Mouse (Mus musculus) heart, embryonic 11.5 days (tissue): ENCODE measurements around the gene Mcrip2. TPM values are rescaled to one million over a fixed set of nuclear protein-coding genes. Genes with fewer than 3 reads are reported as not detected.

Experiments
- ATAC-seq: fragments of 200-750 bp; cut with Nextera tagmentation; replicated peaks from 2 replicates; pipeline ENCODE4 v1.8.0; 2017; ENCODE audit warnings: moderate library complexity; ENCODE audit not compliant: insufficient number of reproducible peaks, low FRiP score, low TSS enrichment
- H3K27ac ChIP-seq: fragments of 300-500 bp; sonication (generic); 2 replicates; pipeline ENCODE4 v1.5.1; 2014; ENCODE audit warnings: mild to moderate bottlenecking, low read depth, low read length
- H3K27me3 ChIP-seq: fragments of 300-500 bp; sonication (generic); 2 replicates; pipeline ENCODE4 v1.6.1; 2014; ENCODE audit warnings: mild to moderate bottlenecking, low read length, mixed read lengths; ENCODE audit not compliant: control insufficient read depth, insufficient read depth
- H3K36me3 ChIP-seq: fragments of 300-500 bp; sonication (generic); 2 replicates; pipeline ENCODE4 v1.6.1; 2014; ENCODE audit warnings: mild to moderate bottlenecking, low read length, moderate library complexity, mixed read lengths; ENCODE audit not compliant: control insufficient read depth, insufficient read depth
- H3K4me1 ChIP-seq: fragments of 300-500 bp; sonication (generic); 2 replicates; pipeline ENCODE4 v1.6.1; 2014; ENCODE audit warnings: low read length; ENCODE audit not compliant: control insufficient read depth, insufficient read depth
- H3K4me2 ChIP-seq: fragments of 300-500 bp; sonication (generic); 2 replicates; pipeline ENCODE4 v1.6.1; 2014; ENCODE audit warnings: mild to moderate bottlenecking, moderate library complexity
- H3K4me3 ChIP-seq: fragments of 300-500 bp; sonication (generic); 2 replicates; pipeline ENCODE4 v1.5.1; 2014; ENCODE audit warnings: low read depth, low read length
- H3K9ac ChIP-seq: fragments of 300-500 bp; sonication (generic); 2 replicates; pipeline ENCODE4 v1.6.1; 2014; ENCODE audit warnings: mild to moderate bottlenecking, low read depth, low read length, moderate library complexity
- H3K9me3 ChIP-seq: fragments of 300-500 bp; sonication (generic); replicated peaks from 2 replicates; pipeline ENCODE4 v1.6.1; 2016; ENCODE audit warnings: low read length; ENCODE audit not compliant: control insufficient read depth
- WGBS: fragments of 180-500 bp; shearing (Covaris S2); extraction: QIAGEN DNeasy Blood & Tissue Kit; methylation state at CpG from one replicate; pipeline ENCODE4 v1.1.7; 2014; ENCODE audit not compliant: insufficient replicate concordance; 5-methylcytosine and 5-hydroxymethylcytosine counted together
- polyA plus RNA-seq: library from polyadenylated mRNA; unstranded; fragments of >200 nt; fragmentation: Nextera tagmentation; extraction: Ambion mirVana; gene quantifications from 2 replicates; pipeline ENCODE4 v1.2.1, GENCODE M21; 2014

The Mcrip2 gene
- polyA plus RNA-seq, 1 experiment from 2014 or later = 168 TPM

DNA sequence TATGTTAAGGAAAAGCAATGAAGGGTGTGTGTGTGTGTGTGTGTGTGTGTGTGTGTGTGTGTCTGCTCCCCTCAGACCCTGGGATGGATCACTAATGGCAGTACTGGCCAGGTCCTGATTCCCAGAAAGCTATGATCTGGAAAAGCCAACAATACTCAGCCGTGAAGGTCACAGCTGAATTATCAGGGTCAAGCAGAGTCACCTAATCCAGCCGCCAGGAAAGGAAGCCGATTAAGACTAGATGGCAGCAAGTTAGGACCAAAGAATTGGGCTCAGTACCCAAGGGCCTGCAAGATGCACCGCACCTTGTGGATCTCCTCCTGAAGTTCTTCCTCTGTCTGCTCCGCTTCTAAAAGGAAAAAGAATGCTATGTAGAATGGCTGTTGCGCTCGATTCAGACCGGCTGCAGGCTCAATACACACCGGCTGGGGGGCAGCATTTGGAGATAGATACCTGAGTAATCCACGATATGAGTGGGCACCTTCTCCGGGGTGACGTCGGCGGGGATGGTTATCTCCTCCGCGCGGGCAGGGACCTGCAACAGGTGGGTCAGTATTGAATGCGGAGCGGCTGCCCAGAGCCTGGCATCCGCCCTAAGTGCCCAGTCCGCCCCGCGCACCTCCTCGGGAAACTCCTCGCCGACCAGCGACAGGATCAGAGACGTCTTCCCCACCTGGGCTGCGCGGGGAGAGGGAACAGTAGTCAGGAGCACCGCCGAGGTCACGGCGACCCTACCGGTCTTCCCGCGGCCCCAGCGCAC is 24.7 kb downstream of the Mcrip2 start:
- Histone ChIP-seq H3K4me2 (peak overlapping the region; percentile 90), H3K4me3 (peak overlapping the region; percentile 94), H3K36me3 (peaks cover 33% of the 10 kb centered on the region), H3K9me3 (no peaks in the 10 kb centered on the region), H3K27ac (peak overlapping the region; percentile 78), H3K4me1 (peaks cover 14% of the 10 kb centered on the region), H3K9ac (peak overlapping the region; percentile 93), H3K27me3 (no peaks in the 10 kb centered on the region)
- 0 out of 2 replicates have a peak, but pooled peaks have one; percentile 4 for ATAC-seq
- 2% methylated on average over 38 of the region's 38 CpGs for WGBS

DNA sequence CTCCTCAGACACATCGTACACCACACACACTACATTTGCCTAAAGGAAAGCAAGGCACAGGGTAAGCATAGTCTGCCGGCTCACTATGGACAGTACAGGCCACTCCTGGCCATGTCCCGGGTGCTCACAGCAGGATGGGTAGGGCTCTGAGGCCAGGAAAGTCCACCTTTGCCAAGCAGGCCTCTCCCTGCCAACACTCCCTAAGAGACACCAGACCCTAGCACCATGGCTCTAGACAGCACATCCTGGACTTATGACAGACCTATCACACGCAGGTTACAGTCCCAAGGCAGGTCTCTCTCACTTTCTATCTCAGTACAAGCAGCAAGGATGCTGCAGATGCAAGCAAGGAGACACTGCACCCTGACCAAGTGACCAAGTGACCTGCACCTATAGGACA is 25.4 kb downstream of the Mcrip2 start:
- H3K9ac ChIP-seq = peak overlapping the region; percentile 93
- no peaks in the 10 kb centered on the region for H3K9me3 ChIP-seq
- peak overlapping the region; percentile 94 for H3K4me3 ChIP-seq
- no peak for ATAC-seq
- 84% methylated on average over 4 of the region's 4 CpGs for WGBS
- no peak overlapping the region for H3K27ac ChIP-seq
- peaks cover 36% of the 10 kb centered on the region for H3K36me3 ChIP-seq
- no peaks in the 10 kb centered on the region for H3K27me3 ChIP-seq
- H3K4me2 ChIP-seq = peak overlapping the region; percentile 90
- H3K4me1 ChIP-seq = peaks cover 14% of the 10 kb centered on the region

- no peaks in the 10 kb centered on the region for H3K27me3 ChIP-seq
- 75% methylated on average over 3 of the region's 3 CpGs for WGBS
- H3K9ac ChIP-seq = no peak overlapping the region
- no peaks in the 10 kb centered on the region for H3K9me3 ChIP-seq
- H3K4me3 ChIP-seq = no peak overlapping the region
- H3K4me2 ChIP-seq = no peak overlapping the region
- peaks cover 19% of the 10 kb centered on the region for H3K4me1 ChIP-seq
- no peak overlapping the region for H3K27ac ChIP-seq
- H3K36me3 ChIP-seq = peaks cover 37% of the 10 kb centered on the region
- ATAC-seq = no peak
Measured at GRCm38 (mm10) chr17:25842509-25842908, 26.1 kb downstream of the Mcrip2 start.

- ATAC-seq = no peak
- H3K27me3 ChIP-seq = no peaks in the 10 kb centered on the region
- peaks cover 31% of the 10 kb centered on the region for H3K4me1 ChIP-seq
- no peak within 1 kb of the TSS for H3K4me2 ChIP-seq
- H3K36me3 ChIP-seq = peaks cover 37% of the 10 kb centered on the region
- H3K4me3 ChIP-seq = no peak within 1 kb of the TSS
- H3K9me3 ChIP-seq = no peaks in the 10 kb centered on the region
- no peak within 1 kb of the TSS for H3K9ac ChIP-seq
- H3K27ac ChIP-seq = no peak within 1 kb of the TSS
- 91% methylated on average over 22 of the region's 22 CpGs for WGBS
Measured at GRCm38 (mm10) chr17:25841117-25841880, 27.3 kb downstream of the Mcrip2 start, which contains the start of gene Gm20683. Gene Gm20683, minus strand, starts transcription at chr17:25841763.

DNA sequence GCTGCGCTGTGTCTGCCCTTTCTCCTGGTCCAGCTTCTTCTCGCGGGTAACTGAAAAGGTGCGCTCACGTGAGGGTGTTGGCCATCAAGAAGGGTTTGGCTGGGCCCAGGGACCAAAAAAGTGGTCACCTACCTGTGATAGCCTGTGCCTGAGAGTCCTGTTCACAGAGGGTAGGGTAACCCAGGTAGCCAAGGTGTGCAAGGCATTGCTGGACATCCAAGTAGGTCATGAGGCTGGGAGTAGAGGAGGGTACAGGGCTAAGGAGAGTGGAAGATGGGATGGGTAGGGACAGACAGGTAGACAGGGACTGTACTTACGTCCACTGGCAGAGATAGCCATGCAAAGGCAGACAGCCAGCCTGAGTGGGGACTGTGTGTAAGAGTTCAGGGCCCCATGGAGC is 28.0 kb downstream of the Mcrip2 start:
- no peak overlapping the region for H3K4me3 ChIP-seq
- peaks cover 37% of the 10 kb centered on the region for H3K36me3 ChIP-seq
- no peak overlapping the region for H3K9ac ChIP-seq
- H3K27me3 ChIP-seq = no peaks in the 10 kb centered on the region
- 92% methylated on average over 6 of the region's 6 CpGs for WGBS
- H3K27ac ChIP-seq = no peak overlapping the region
- H3K4me1 ChIP-seq = peaks cover 39% of the 10 kb centered on the region
- H3K4me2 ChIP-seq = no peak overlapping the region
- no peak for ATAC-seq
- H3K9me3 ChIP-seq = no peaks in the 10 kb centered on the region

- Histone ChIP-seq H3K4me3 (no peak overlapping the region), H3K9me3 (no peaks in the 10 kb centered on the region), H3K36me3 (peaks cover 37% of the 10 kb centered on the region), H3K9ac (no peak overlapping the region; the same call in 1 of the 2 replicates), H3K4me1 (peaks cover 46% of the 10 kb centered on the region), H3K27me3 (no peaks in the 10 kb centered on the region), H3K4me2 (no peak overlapping the region), H3K27ac (no peak overlapping the region)
- no peak for ATAC-seq
- 85% methylated on average over 14 of the region's 14 CpGs for WGBS
Measured at GRCm38 (mm10) chr17:25839455-25840235, 28.9 kb downstream of the Mcrip2 start.

DNA sequence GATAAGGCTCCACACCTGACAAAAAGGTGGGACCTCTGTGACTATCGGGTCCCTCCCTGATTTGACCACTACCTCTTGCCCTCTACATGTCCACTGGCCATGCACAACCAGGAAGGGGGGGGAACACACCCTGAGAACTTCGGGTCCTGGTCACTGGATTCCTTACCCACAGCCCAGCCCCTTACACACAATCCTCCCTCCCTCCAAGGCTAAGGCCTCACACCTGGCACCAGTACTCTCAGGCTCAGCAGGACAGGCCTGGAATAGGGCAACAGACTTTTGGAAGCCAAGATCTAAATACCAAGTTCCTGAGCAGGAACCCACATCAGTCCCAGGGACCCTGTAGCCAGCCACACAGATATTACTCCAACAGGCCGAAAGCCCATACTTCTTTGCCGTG is 29.7 kb downstream of the Mcrip2 start:
- H3K4me1 ChIP-seq = peaks cover 51% of the 10 kb centered on the region
- H3K4me2 ChIP-seq = no peak overlapping the region
- H3K4me3 ChIP-seq = no peak overlapping the region
- 91% methylated on average over 4 of the region's 4 CpGs for WGBS
- no peaks in the 10 kb centered on the region for H3K27me3 ChIP-seq
- no peaks in the 10 kb centered on the region for H3K9me3 ChIP-seq
- no peak for ATAC-seq
- no peak overlapping the region for H3K27ac ChIP-seq
- H3K36me3 ChIP-seq = peaks cover 37% of the 10 kb centered on the region
- 0 out of 2 replicates have a peak overlapping the region, but pooled peaks have one; percentile 2 for H3K9ac ChIP-seq

DNA sequence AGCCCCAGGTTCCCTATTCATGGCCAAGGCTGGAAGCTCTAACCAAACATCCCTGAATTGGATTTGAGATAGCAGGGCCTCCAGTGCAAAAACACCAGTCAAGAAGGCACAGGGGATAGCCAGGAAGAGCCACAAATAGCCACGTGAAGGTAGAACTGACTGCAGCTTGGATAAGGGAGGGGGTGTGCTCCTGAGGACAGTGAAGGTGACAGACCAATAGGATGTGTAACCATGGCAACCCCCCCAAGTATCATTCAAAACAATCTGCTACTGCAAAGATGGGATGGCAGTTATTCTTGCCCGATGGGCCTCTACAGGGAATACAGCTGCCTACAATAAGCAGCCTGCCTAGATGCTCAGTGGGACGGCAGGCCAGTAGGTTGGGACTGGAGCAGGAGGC is 31.0 kb downstream of the Mcrip2 start:
- ATAC-seq = no peak
- no peaks in the 10 kb centered on the region for H3K27me3 ChIP-seq
- peak overlapping the region; percentile 69 for H3K27ac ChIP-seq
- peak overlapping the region; percentile 86 for H3K4me2 ChIP-seq
- WGBS = 51% methylated on average over 3 of the region's 3 CpGs
- H3K4me1 ChIP-seq = peaks cover 44% of the 10 kb centered on the region
- no peaks in the 10 kb centered on the region for H3K9me3 ChIP-seq
- no peak overlapping the region for H3K4me3 ChIP-seq
- peaks cover 37% of the 10 kb centered on the region for H3K36me3 ChIP-seq
- peak overlapping the region; percentile 22; the same call in 1 of the 2 replicates for H3K9ac ChIP-seq
